In the genomic region with DNA sequence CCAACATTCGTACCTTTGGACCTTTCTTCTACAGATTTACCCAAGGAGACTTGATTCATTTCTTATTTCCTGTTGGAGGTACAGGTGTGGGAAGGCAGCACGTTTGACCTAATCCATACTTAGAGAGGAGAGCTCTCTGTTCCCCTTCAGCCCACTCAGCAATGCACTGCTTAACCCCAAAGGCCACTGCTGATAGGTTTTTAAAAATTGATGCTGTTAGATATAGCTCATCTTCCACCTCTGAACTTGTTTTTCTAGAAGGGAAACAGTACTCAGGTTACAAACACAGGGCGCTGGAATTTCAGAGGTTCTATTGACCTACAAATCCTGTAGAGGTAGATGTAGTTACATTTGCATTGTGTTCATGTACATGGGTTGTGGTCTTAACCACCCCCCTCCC, we compare ENCODE assay signal across 26 mouse cellular contexts.
"Had no signal": no experiment of that assay in that cellular context is flagged by ENCODE, and none has a peak within 500 bp of the region (broad histone marks: within the 10 kb centered on the region; RNA-seq: fewer than 3 reads in every experiment).

No protein-coding gene starts in this region.

- H3K27ac ChIP-seq: embryonic facial prominence, embryonic 10.5 days; embryonic facial prominence, embryonic 12.5 days; embryonic facial prominence, embryonic 13.5 days; embryonic facial prominence, embryonic 15.5 days; forebrain, embryonic 10.5 days; forebrain, embryonic 12.5 days; forebrain, embryonic 13.5 days; forebrain, embryonic 15.5 days; heart, adult 2 months; heart, embryonic 10.5 days had no signal

- H3K4me2 ChIP-seq: embryonic facial prominence, embryonic 12.5 days; embryonic facial prominence, embryonic 13.5 days; embryonic facial prominence, embryonic 15.5 days; forebrain, embryonic 12.5 days; forebrain, embryonic 13.5 days; forebrain, embryonic 15.5 days had no signal

- H3K9ac ChIP-seq: embryonic facial prominence, embryonic 12.5 days; embryonic facial prominence, embryonic 13.5 days; embryonic facial prominence, embryonic 15.5 days; forebrain, embryonic 12.5 days; forebrain, embryonic 13.5 days; forebrain, embryonic 15.5 days; forebrain, postnatal 0 days had no signal

- ATAC-seq: forebrain, embryonic 13.5 days; forebrain, embryonic 14.5 days; forebrain, embryonic 15.5 days; forebrain, embryonic 16.5 days; forebrain, postnatal 0 days had no signal

- H3K27me3 ChIP-seq: embryonic facial prominence, embryonic 12.5 days; embryonic facial prominence, embryonic 13.5 days; embryonic facial prominence, embryonic 15.5 days; forebrain, embryonic 13.5 days; forebrain, embryonic 15.5 days had no signal

- H3K9me3 ChIP-seq: embryonic facial prominence, embryonic 10.5 days; embryonic facial prominence, embryonic 12.5 days; embryonic facial prominence, embryonic 13.5 days; embryonic facial prominence, embryonic 15.5 days; forebrain, embryonic 10.5 days; forebrain, embryonic 12.5 days; forebrain, embryonic 13.5 days; forebrain, embryonic 15.5 days; heart, embryonic 10.5 days had no signal

- H3K4me3 ChIP-seq: embryonic facial prominence, embryonic 10.5 days; embryonic facial prominence, embryonic 12.5 days; embryonic facial prominence, embryonic 13.5 days; embryonic facial prominence, embryonic 15.5 days; erythroblast, embryonic 14.5 days; forebrain, embryonic 10.5 days; forebrain, embryonic 12.5 days; forebrain, embryonic 13.5 days; forebrain, embryonic 15.5 days; heart, adult 2 months; heart, embryonic 10.5 days had no signal

- DNase-seq: cerebellum, adult 8-10 months; cerebellum, adult 9-10 months; cerebellum, adult 9-11 months; cerebellum, postnatal 10 days; cerebellum, postnatal 14 days; cerebellum, postnatal 25 days; cerebellum, postnatal 36 days; embryo, embryonic 11 days; forebrain, postnatal 0 days; gastrocnemius, postnatal 14 days; gastrocnemius, postnatal 25 days; gastrocnemius, postnatal 36 days; heart, adult 18-20 months; heart, adult 2 months had no signal

- H3K36me3 ChIP-seq: embryonic facial prominence, embryonic 12.5 days; embryonic facial prominence, embryonic 15.5 days; forebrain, embryonic 12.5 days; forebrain, embryonic 15.5 days had no signal
